Mouse (Mus musculus) erythroblast, embryonic 14.5 days (primary cell): ENCODE results near the gene Pik3r6.

ENCODE experiments used
- GATA1 ChIP-seq: IDR thresholded peaks from 2 replicates; pipeline ENCODE4 v1.6.1; 2012; ENCODE audit warnings: low read length, inconsistent platforms, mixed read lengths
- TAL1 ChIP-seq: IDR thresholded peaks from 3 replicates; pipeline ENCODE4 v1.6.1; 2012; ENCODE audit warnings: low read length, inconsistent platforms, mixed read lengths

GRCm38 (mm10) chr11:68591708-68592107, 88.9 kb downstream of the Pik3r6 start:
- TF ChIP-seq TAL1 (no peak), GATA1 (no peak)
